Mouse (Mus musculus) kidney, adult 18-20 months (tissue): ENCODE results near the gene Spag4.
A peak's percentile ranks its signal among the peaks of the same experiment; 100 is the strongest.

ENCODE experiments used
- DNase-seq: peaks from one replicate; pipeline ENCODE4 v3.0.0; 2021

Gene Spag4

DNA sequence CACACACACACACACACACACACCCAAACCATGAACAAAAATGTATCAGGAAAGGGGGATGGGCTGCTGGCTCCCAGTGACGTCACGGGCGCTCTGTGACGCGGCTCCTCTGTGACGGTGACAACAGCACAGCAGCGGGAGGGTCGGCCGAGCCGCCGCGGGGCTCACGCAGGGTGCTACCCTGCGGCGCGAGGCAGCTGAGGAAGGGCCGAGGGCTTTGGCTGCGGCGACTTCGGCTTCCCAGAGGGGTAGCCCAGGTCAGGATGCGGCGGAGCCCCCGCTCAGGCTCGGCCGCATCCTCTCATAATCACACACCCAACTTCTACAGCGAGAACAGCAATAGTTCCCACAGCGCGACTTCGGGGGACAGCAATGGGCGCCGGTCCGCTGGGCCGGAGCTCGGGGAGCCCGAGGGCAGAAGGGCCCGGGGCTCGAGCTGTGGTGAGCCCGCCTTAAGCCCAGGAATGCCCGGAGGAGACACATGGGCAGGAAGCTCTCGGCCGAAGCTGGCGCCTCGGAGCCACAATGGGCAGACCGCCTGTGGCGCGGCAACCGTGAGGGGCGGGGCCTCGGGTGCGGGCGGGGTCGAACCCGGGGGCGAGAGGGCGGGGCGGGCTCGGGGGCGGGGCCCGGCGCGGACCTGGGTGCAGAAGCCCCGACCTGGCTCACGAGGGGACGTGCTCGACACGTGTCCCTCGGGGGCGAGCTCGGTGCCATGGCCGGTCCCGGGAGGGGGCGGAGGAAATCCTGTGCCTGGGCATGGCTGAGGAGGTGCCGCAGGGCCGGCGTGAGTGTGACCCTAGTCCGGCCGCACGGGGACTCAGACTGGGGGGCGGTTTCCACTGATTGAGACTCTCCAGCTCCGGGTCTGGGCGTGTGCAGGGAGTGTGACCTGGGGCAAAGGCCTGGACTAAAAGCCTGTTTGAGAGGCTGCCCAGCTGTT lies at the start of gene Spag4:
TSS of gene Spag4 (plus strand) at position 77 of the 943 bp plus-strand sequence.
- peak; percentile 81 for DNase-seq

- no peak for DNase-seq
Observed at GRCm38 (mm10) chr2:156018106-156018505, 46.9 kb upstream of the Spag4 start.

GRCm38 (mm10) chr2:156021219-156021618 lies 43.8 kb upstream of the Spag4 start:
- no peak for DNase-seq

GRCm38 (mm10) chr2:156021765-156022164 lies 43.2 kb upstream of the Spag4 start:
- DNase-seq, result no peak

GRCm38 (mm10) chr2:156025482-156025881 lies 39.5 kb upstream of the Spag4 start:
- no peak for DNase-seq

GRCm38 (mm10) chr2:156039390-156039789 lies 25.6 kb upstream of the Spag4 start:
- DNase-seq, result no peak

GRCm38 (mm10) chr2:156042903-156043302 lies 22.1 kb upstream of the Spag4 start:
- DNase-seq, result no peak

DNA sequence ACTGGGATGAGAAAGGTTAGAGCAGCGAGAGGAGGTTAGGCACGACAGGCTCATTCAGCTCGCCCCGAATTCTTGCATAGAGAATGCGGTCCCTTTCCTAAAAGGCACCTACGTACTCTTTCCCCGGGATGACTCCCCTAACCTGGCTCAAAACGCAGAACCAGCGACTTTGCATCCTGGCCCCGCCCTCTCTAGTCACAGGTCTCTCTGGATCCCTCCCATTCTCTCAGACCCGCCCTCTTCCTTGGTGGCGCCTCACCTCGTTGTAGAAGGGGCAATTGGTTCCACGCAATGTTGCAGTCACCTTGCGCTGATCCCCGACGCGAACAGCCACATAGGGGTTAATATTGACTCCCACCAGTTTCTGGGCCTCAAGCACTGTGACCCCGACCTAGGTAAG lies 17.0 kb upstream of the Spag4 start:
- peak; percentile 22 for DNase-seq

DNA sequence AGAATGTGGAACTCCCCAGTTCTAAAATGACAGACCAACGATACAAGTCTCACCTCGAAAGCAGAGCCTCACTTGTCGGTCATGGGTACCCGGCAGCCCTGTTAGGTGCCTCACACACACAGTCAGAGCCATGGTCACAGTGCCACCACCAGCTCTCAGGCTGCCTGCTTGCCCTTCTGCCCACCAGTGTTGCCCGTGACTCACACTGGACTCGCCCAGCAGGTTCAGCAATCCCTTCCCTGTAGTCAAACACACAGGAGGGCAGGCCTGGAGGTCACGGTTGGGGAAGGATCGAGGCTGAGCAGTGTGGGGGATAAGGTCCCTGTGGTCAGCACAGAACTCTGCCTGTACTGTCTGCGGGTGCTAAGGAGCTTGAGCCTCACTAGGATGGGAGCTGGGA lies 12.2 kb upstream of the Spag4 start, which contains the start of gene Fer1l4:
TSS of gene Fer1l4 (minus strand) at position 132 of the 400 bp plus-strand sequence.
- DNase-seq, result no peak

- no peak for DNase-seq
Observed at GRCm38 (mm10) chr2:156066126-156066525, 1.2 kb downstream of the Spag4 start.

- peak; percentile 25 for DNase-seq
Observed at GRCm38 (mm10) chr2:156067916-156068315, 2.9 kb downstream of the Spag4 start.

DNA sequence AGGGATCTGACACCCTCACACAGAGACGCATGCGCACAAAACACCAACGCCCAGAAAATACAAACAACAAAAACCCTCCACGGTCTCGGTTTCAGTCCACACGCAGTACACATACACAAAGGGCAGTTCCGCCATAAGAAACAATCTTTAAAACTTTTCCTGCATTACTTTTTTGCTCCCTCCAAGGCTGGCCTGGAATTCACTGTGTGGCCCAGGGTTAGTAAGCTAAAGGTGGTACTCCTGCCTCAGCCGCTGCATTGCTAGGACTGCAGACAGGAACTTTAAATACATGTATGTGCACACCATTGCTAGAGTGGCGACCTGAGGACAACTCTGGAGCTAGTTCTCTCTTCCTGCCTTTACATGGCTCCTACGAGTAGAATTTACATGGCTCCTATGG lies 6.3 kb downstream of the Spag4 start:
- no peak for DNase-seq

GRCm38 (mm10) chr2:156073725-156074124 lies 8.8 kb downstream of the Spag4 start:
- no peak for DNase-seq

DNA sequence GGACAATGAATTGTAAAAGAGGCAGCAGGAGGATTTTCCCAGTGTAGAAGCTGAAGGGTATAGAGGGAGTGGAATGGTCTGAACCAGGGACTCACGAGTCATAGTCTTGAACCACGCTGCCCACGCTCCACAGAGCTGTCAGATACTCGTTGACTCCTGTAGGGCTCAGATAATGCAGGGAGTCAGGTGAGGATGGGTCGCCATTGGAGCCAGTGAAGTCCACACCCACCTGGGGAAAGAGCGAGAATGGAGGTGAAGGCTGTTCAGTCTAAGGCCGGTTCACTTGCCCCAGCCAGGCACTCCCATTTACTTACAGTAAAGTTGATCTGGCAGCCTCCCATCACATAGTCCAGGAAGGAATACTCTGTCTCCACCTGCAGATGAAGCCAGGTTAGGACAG lies 12.5 kb downstream of the Spag4 start:
- DNase-seq, result no peak

DNA sequence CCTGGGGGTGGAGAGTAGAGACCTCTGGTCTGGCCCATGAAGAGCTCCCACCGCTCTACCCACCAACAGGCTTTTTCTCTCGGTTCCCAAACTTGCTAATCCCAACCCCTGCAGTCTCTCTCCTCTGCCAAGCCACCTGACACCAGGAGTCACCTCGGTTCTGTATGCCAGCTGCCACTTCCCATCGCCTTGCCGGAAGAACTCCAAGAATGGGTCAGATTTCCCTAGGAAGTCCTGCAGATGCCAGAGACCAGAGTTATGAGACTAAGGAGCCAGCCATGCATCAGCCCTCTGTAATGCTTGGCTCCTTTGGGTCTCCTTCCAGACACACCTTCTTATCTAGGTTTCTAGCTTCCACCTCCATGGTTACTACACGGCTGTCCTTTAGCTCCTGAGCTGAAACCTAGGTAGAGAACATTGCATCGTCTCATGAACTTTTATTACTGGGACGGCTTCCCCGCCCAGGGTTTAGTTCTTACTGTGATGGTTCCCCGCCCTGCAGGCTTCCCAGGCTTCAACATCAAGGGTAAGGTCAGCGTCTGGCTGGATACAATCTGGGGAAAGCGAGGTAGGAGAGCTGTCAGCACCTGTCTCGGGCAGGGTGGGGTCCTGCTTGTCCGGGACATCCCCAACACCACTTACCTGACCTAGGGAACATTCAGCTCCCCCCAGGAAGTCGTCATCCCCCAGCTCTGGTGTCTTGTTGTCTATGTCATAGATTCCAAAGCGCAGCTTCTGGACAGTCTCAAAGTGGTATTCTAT lies 13.6 kb downstream of the Spag4 start:
- DNase-seq, result no peak

- DNase-seq, result no peak
Observed at GRCm38 (mm10) chr2:156079183-156079560, 14.2 kb downstream of the Spag4 start.

DNA sequence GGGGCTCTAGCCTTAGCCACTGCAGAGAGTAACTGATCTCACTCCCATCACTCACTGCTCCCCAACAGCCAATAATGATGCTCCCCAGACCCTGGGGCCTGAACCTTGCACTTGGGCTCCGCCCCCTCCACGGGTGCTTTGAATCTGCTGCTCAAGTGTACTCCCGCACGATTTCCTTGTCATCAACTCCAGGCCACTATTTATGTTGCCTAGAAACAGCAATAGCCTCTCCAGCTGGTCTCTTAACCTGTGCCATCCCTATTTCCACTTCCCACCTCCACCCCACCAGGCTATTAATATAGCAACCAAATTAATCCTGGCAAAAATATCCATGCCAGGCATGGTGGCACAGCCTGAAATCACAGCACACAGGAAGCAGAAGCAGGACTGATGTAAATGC lies 14.7 kb downstream of the Spag4 start:
- no peak for DNase-seq

GRCm38 (mm10) chr2:156080391-156080790 lies 15.4 kb downstream of the Spag4 start:
- no peak for DNase-seq

DNA sequence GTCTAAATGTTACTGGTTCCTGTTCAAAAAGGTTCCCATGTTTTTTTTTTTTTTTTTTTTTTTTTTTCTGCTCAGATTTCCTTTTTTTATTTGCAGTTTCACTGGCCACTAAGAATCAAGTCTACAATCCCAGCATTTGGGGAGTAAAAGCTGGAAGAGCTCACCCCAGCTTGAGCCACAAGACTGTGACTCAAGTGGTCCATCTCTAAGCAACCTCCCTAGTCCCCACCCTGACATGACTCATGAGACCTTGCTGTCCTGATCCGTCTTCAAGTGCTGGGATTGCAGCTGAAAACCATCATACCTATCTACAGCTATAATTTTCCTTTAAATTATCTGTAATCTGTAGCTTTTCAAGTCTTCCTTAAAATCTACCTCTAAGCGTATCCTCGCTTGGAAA lies 19.6 kb downstream of the Spag4 start:
- no peak for DNase-seq

GRCm38 (mm10) chr2:156087391-156088110 lies 22.6 kb downstream of the Spag4 start:
- DNase-seq, result no peak

DNA sequence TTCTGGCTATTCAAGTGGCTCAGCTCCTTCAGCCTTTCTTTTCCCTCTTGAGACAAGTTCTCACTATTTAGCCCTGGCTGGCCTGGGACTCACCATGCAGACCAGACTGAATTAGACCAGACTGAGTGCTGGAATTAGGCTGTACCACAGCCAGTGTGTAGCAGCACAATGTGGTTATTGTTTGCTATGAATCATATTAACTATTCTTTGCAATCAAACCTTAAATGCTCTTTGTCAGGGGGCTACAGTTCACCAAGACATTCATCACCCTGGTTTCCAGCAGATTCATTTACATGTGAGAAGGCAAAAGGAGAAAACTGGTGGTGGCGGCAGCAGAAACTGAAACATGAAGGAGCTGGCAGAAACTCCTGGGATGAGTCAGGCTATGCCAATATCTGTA lies 24.8 kb downstream of the Spag4 start:
- DNase-seq, result no peak

DNA sequence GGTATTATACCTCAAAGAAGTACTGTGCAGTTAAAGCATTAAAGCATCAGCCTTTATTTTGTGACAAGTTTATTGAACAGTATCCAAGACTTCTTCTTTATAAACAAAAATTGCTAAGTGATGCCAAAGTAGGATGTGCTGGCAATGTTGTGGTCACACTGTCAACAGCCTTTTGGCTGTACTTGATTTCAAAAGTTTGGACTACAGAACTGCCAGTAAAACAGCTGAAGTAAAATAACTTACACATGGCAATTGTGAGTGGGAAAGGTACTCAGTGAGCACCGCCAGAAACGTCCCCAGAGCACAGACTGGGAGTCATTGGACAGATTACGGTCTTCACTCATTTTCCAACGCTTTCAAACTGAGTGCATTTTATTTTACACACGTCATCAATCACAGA lies 27.0 kb downstream of the Spag4 start:
- no peak for DNase-seq
